8 mouse cellular contexts compared by ENCODE assay signal in genomic region chr6:124925941-124926340, GRCm38 (mm10). TPM values are rescaled to one million over a fixed set of nuclear protein-coding genes. Genes with fewer than 3 reads are reported as not detected.
DNase-seq lines count a peak whose midpoint lies in the region; ATAC-seq and TF ChIP-seq lines count a peak whose summit lies in the region.
"Had no signal": no experiment of that assay in that cellular context is flagged by ENCODE, and none has a peak within 500 bp of the region (broad histone marks: within the 10 kb centered on the region; RNA-seq: fewer than 3 reads in every experiment).

No protein-coding gene starts in this region.

- 54% methylated on average over 5 of the region's 5 CpGs for WGBS in embryonic facial prominence, embryonic 10.5 days
- whole genome bisulfite sequencing in kidney, embryonic 14.5 days, result 42% methylated on average over 5 of the region's 5 CpGs
- 47% methylated on average over 5 of the region's 5 CpGs for WGBS in forebrain, embryonic 13.5 days

- H3K4me3 ChIP-seq in ES-Bruce4 (ENCODE audit: low read depth, low read length), result no peak overlapping the region
- no peak overlapping the region for H3K4me3 ChIP-seq in embryonic facial prominence, embryonic 10.5 days
- H3K4me3 ChIP-seq in kidney, embryonic 14.5 days (ENCODE audit: low read length), result no peak overlapping the region
- no peak overlapping the region for H3K4me3 ChIP-seq in forebrain, embryonic 13.5 days
- H3K4me3 ChIP-seq: hindbrain, embryonic 15.5 days had no signal

- no peaks in the 10 kb centered on the region for H3K9me3 ChIP-seq in ES-Bruce4 (replicated peaks; ENCODE audit: control insufficient read depth, insufficient read depth, low read length, poor library complexity, severe bottlenecking)
- no peaks in the 10 kb centered on the region for H3K9me3 ChIP-seq in embryonic facial prominence, embryonic 10.5 days
- H3K9me3 ChIP-seq in kidney, embryonic 14.5 days (ENCODE audit: control insufficient read depth, low read length), result no peaks in the 10 kb centered on the region
- H3K9me3 ChIP-seq in forebrain, embryonic 13.5 days (replicated peaks), result no peaks in the 10 kb centered on the region
- H3K9me3 ChIP-seq: hindbrain, embryonic 15.5 days had no signal

- no peak for TF ChIP-seq CTCF in ES-Bruce4 (IDR thresholded peaks at IDR 0.05; ENCODE audit: low read depth, low read length)

- H3K9ac ChIP-seq in ES-Bruce4 (ENCODE audit: low read depth, poor library complexity, severe bottlenecking), result 0 out of 2 replicates have a peak overlapping the region, but pooled peaks have one; percentile 7
- H3K9ac ChIP-seq in kidney, embryonic 14.5 days (ENCODE audit: low read depth, low read length), result no peak overlapping the region
- H3K9ac ChIP-seq in forebrain, embryonic 13.5 days, result no peak overlapping the region
- H3K9ac ChIP-seq: hindbrain, embryonic 15.5 days had no signal

- intact Hi-C loops in left cerebral cortex, postnatal 14 days (cut with DNase I), result no loop called here

- DNase-seq in embryonic facial prominence, embryonic 10.5 days (ENCODE audit: low spot score), result no peak
- DNase-seq in lung, adult 18-20 months, result peak; percentile 73 to 88
- no peak for DNase-seq in ovary, postnatal 10 days (ENCODE audit: low spot score)
- DNase-seq in left cerebral cortex, postnatal 14 days (ENCODE audit: low spot score in 2 of 2), result no peak

- no peaks in the 10 kb centered on the region for H3K36me3 ChIP-seq in ES-Bruce4 (ENCODE audit: control insufficient read depth, insufficient read depth, low read length, poor library complexity, severe bottlenecking)
- no peaks in the 10 kb centered on the region for H3K36me3 ChIP-seq in embryonic facial prominence, embryonic 10.5 days (replicated peaks)
- no peaks in the 10 kb centered on the region for H3K36me3 ChIP-seq in kidney, embryonic 14.5 days (ENCODE audit: control insufficient read depth, insufficient read depth, low read length)
- no peaks in the 10 kb centered on the region for H3K36me3 ChIP-seq in forebrain, embryonic 13.5 days (ENCODE audit: poor library complexity, severe bottlenecking)
- H3K36me3 ChIP-seq: hindbrain, embryonic 15.5 days had no signal

- H3K27ac ChIP-seq in ES-Bruce4 (ENCODE audit: insufficient read depth, low read length), result peak overlapping the region; percentile 55; the same call in 1 of the 2 replicates
- H3K27ac ChIP-seq in embryonic facial prominence, embryonic 10.5 days (replicated peaks), result 0 out of 2 replicates have a peak overlapping the region, but pooled peaks have one; percentile 8
- peak overlapping the region; percentile 52; the same call in 1 of the 2 replicates for H3K27ac ChIP-seq in kidney, embryonic 14.5 days (ENCODE audit: low read depth, low read length)
- H3K27ac ChIP-seq in forebrain, embryonic 13.5 days, result no peak overlapping the region
- H3K27ac ChIP-seq: hindbrain, embryonic 15.5 days had no signal

- no peak for ATAC-seq in kidney, embryonic 14.5 days (ENCODE audit: low FRiP score, low TSS enrichment)
- no peak for ATAC-seq in forebrain, embryonic 13.5 days

- H3K4me2 ChIP-seq in kidney, embryonic 14.5 days (replicated peaks; ENCODE audit: low read depth, low read length), result no peak overlapping the region; the same call in 1 of the 2 replicates
- H3K4me2 ChIP-seq in forebrain, embryonic 13.5 days, result no peak overlapping the region
- H3K4me2 ChIP-seq: hindbrain, embryonic 15.5 days had no signal

- TF ChIP-seq POLR2A in ES-Bruce4 (IDR thresholded peaks at IDR 0.05; ENCODE audit: insufficient read depth, low read length), result no peak

- H3K4me1 ChIP-seq in ES-Bruce4 (ENCODE audit: control insufficient read depth, insufficient read depth, low read length), result no peaks in the 10 kb centered on the region
- H3K4me1 ChIP-seq in embryonic facial prominence, embryonic 10.5 days, result peaks cover 43% of the 10 kb centered on the region
- H3K4me1 ChIP-seq in kidney, embryonic 14.5 days (ENCODE audit: control insufficient read depth, insufficient read depth, low read length), result peaks cover 18% of the 10 kb centered on the region
- peaks cover 30% of the 10 kb centered on the region for H3K4me1 ChIP-seq in forebrain, embryonic 13.5 days

- H3K27me3 ChIP-seq in ES-Bruce4 (ENCODE audit: control insufficient read depth, insufficient read depth, low read length, poor library complexity, severe bottlenecking), result no peaks in the 10 kb centered on the region
- H3K27me3 ChIP-seq in embryonic facial prominence, embryonic 10.5 days (replicated peaks; ENCODE audit: low read depth, poor library complexity, severe bottlenecking), result no peaks in the 10 kb centered on the region
- no peaks in the 10 kb centered on the region for H3K27me3 ChIP-seq in kidney, embryonic 14.5 days (ENCODE audit: control insufficient read depth, insufficient read depth, low read length)
- no peaks in the 10 kb centered on the region for H3K27me3 ChIP-seq in forebrain, embryonic 13.5 days
- H3K27me3 ChIP-seq: hindbrain, embryonic 15.5 days had no signal

- no peak for TF ChIP-seq EP300 in ES-Bruce4 (IDR thresholded peaks at IDR 0.05; ENCODE audit: insufficient read depth, low read depth, low read length)

RNA-seq across cellular contexts. Expression of gene Mlf2, which starts 5.2 kb away (rescaled TPM):
- polyA plus RNA-seq in ES-Bruce4 (2011; ENCODE audit: insufficient read depth, insufficient read length, low read depth, missing spikeins), result 263 and 294 TPM in 2 replicates
- 390 and 408 TPM in 2 replicates for polyA plus RNA-seq in embryonic facial prominence, embryonic 10.5 days (2016; fragmentation: Nextera tagmentation; extraction: Ambion mirVana)
- 396 and 402 TPM in 2 replicates for polyA plus RNA-seq in kidney, embryonic 14.5 days (2014; fragmentation: Nextera tagmentation; extraction: Ambion mirVana)
- total RNA-seq in left cerebral cortex, postnatal 14 days (2021), result 100 to 1,000 TPM; 670 to 685 TPM
- 398 and 409 TPM in 2 replicates for polyA plus RNA-seq in forebrain, embryonic 13.5 days (2015; fragmentation: Nextera tagmentation; extraction: Ambion mirVana)

RNA-seq across cellular contexts. Expression of gene Ptms, which starts 6.0 kb away (rescaled TPM):
- 382 and 383 TPM in 2 replicates for polyA plus RNA-seq in ES-Bruce4 (2011; ENCODE audit: insufficient read depth, insufficient read length, low read depth, missing spikeins)
- 203 and 213 TPM in 2 replicates for polyA plus RNA-seq in embryonic facial prominence, embryonic 10.5 days (2016; fragmentation: Nextera tagmentation; extraction: Ambion mirVana)
- 219 and 295 TPM in 2 replicates for polyA plus RNA-seq in kidney, embryonic 14.5 days (2014; fragmentation: Nextera tagmentation; extraction: Ambion mirVana)
- 1,000 to 10,000 TPM; 1,161 to 1,212 TPM for total RNA-seq in left cerebral cortex, postnatal 14 days (2021)
- 588 and 626 TPM in 2 replicates for polyA plus RNA-seq in forebrain, embryonic 13.5 days (2015; fragmentation: Nextera tagmentation; extraction: Ambion mirVana)

RNA-seq across cellular contexts. Expression of gene Lag3, which starts 14.4 kb away (rescaled TPM):
- polyA plus RNA-seq in ES-Bruce4 (2011; ENCODE audit: insufficient read depth, insufficient read length, low read depth, missing spikeins), result 4.0 and 5.9 TPM in 2 replicates
- 1.2 and 1.6 TPM in 2 replicates for polyA plus RNA-seq in embryonic facial prominence, embryonic 10.5 days (2016; fragmentation: Nextera tagmentation; extraction: Ambion mirVana)
- polyA plus RNA-seq in kidney, embryonic 14.5 days (2014; fragmentation: Nextera tagmentation; extraction: Ambion mirVana), result 1.6 and 1.7 TPM in 2 replicates
- 1 to 10 TPM; 2.1 to 3.0 TPM for total RNA-seq in left cerebral cortex, postnatal 14 days (2021)
- 1.3 and 1.9 TPM in 2 replicates for polyA plus RNA-seq in forebrain, embryonic 13.5 days (2015; fragmentation: Nextera tagmentation; extraction: Ambion mirVana)

RNA-seq across cellular contexts. Expression of gene Cd4, which starts 37.9 kb away (rescaled TPM):
- polyA plus RNA-seq in ES-Bruce4 (2011; ENCODE audit: insufficient read depth, insufficient read length, low read depth, missing spikeins), result not detected in 2 replicates
- polyA plus RNA-seq in embryonic facial prominence, embryonic 10.5 days (2016; fragmentation: Nextera tagmentation; extraction: Ambion mirVana), result not detected in 2 replicates
- 0.16 TPM in 1 of 2 replicates, not detected in the other for polyA plus RNA-seq in kidney, embryonic 14.5 days (2014; fragmentation: Nextera tagmentation; extraction: Ambion mirVana)
- 1 to 10 TPM; 1.1 to 1.5 TPM for total RNA-seq in left cerebral cortex, postnatal 14 days (2021)
- 0.08 TPM in 2 replicates for polyA plus RNA-seq in forebrain, embryonic 13.5 days (2015; fragmentation: Nextera tagmentation; extraction: Ambion mirVana)

RNA-seq across cellular contexts. Expression of gene Cops7a, which starts 39.4 kb away (rescaled TPM):
- 145 and 154 TPM in 2 replicates for polyA plus RNA-seq in ES-Bruce4 (2011; ENCODE audit: insufficient read depth, insufficient read length, low read depth, missing spikeins)
- 137 and 146 TPM in 2 replicates for polyA plus RNA-seq in embryonic facial prominence, embryonic 10.5 days (2016; fragmentation: Nextera tagmentation; extraction: Ambion mirVana)
- polyA plus RNA-seq in kidney, embryonic 14.5 days (2014; fragmentation: Nextera tagmentation; extraction: Ambion mirVana), result 144 and 162 TPM in 2 replicates
- total RNA-seq in left cerebral cortex, postnatal 14 days (2021), result 100 to 1,000 TPM; 140 to 142 TPM
- polyA plus RNA-seq in forebrain, embryonic 13.5 days (2015; fragmentation: Nextera tagmentation; extraction: Ambion mirVana), result 89.0 and 99.3 TPM in 2 replicates

Comparison
In these comparisons a context has a peak if more than half of its experiments do, and no peak if none do; other contexts are left out.
1. DNase-seq: peak in lung, adult 18-20 months (2 of 2); none in embryonic facial prominence, embryonic 10.5 days (single experiment), ovary, postnatal 10 days (single experiment) and left cerebral cortex, postnatal 14 days (0 of 2).